Mouse (Mus musculus) CH12.LX (cell line): Measurements from ENCODE around the gene Rdh8. TPM values are rescaled to one million over a fixed set of nuclear protein-coding genes. Genes with fewer than 3 reads are reported as not detected.

Experiments used
- DNase-seq: peaks from one replicate; pipeline ENCODE4 v3.0.0-alpha.2; 2013; ENCODE audit errors: extremely low read depth
- H3K27ac ChIP-seq: 2 replicates; pipeline ENCODE4 v1.5.1; 2012; ENCODE audit warnings: low read depth, mild to moderate bottlenecking, control low read depth, moderate library complexity; ENCODE audit not compliant: insufficient read depth
- H3K27me3 ChIP-seq: replicated peaks from 2 replicates; pipeline ENCODE3; 2012; ENCODE audit warnings: inconsistent platforms
- H3K36me3 ChIP-seq, 2 experiments: replicated peaks in 1 of 2; 2 replicates each; pipeline versions ENCODE3 to v1.6.1; 2012; ENCODE audit warnings: inconsistent platforms in 1 of 2, low read length in 1 of 2, mild to moderate bottlenecking in 1 of 2, mixed read lengths in 1 of 2, moderate library complexity in 1 of 2; ENCODE audit not compliant: control insufficient read depth in 1 of 2, insufficient read depth in 1 of 2
- H3K4me1 ChIP-seq, 2 experiments: 2 replicates each; pipeline ENCODE4 v1.6.1; 2012; ENCODE audit warnings: inconsistent platforms in 1 of 2, moderate library complexity in 1 of 2; ENCODE audit not compliant: insufficient read depth in 2 of 2, control insufficient read depth in 1 of 2
- H3K4me2 ChIP-seq: 2 replicates; pipeline ENCODE4 v1.6.1; 2012; ENCODE audit warnings: low read depth, mild to moderate bottlenecking, control low read depth; ENCODE audit not compliant: poor library complexity, insufficient read depth, severe bottlenecking
- H3K4me3 ChIP-seq, 3 experiments: fragments of 150-350 bp in 1 of 3; sonication (generic) in 1 of 3; replicated peaks in 1 of 3; 2 replicates each; pipeline versions ENCODE3 to v1.5.1; 2011 to 2012; ENCODE audit warnings: low read depth in 2 of 3, low read length in 2 of 3, mild to moderate bottlenecking in 2 of 3, moderate library complexity in 2 of 3, control low read depth in 1 of 3, improper control_type of control experiment in 1 of 3, inconsistent platforms in 1 of 3, mixed read lengths in 1 of 3; ENCODE audit not compliant: poor library complexity in 1 of 3
- H3K79me2 ChIP-seq: replicated peaks from 2 replicates; pipeline ENCODE4 v1.6.1; 2012; ENCODE audit warnings: mild to moderate bottlenecking, moderate library complexity; ENCODE audit not compliant: control insufficient read depth, poor library complexity, insufficient read depth, severe bottlenecking; ENCODE audit errors: extremely low read depth
- H3K9ac ChIP-seq: 2 replicates; pipeline ENCODE4 v1.6.1; 2012; ENCODE audit warnings: low read depth, mild to moderate bottlenecking, control low read depth, moderate library complexity; ENCODE audit not compliant: insufficient read depth
- H3K9me3 ChIP-seq: replicated peaks from 2 replicates; pipeline ENCODE3; 2012; ENCODE audit warnings: low read length, inconsistent platforms, mixed read lengths
- CTCF ChIP-seq, 2 experiments: IDR thresholded peaks in 1 of 2; conservative IDR thresholded peaks in 1 of 2; 2 replicates each; pipeline ENCODE4 v1.5.1; 2011 to 2012; ENCODE audit warnings: low read depth in 2 of 2, low read length in 2 of 2, improper control_type of control experiment in 1 of 2, inconsistent platforms in 1 of 2, mild to moderate bottlenecking in 1 of 2, moderate library complexity in 1 of 2
- ELF1 ChIP-seq: IDR thresholded peaks from 2 replicates; pipeline ENCODE4 v1.6.1; 2014; ENCODE audit warnings: low read depth, mild to moderate bottlenecking, inconsistent platforms, low read length, improper control_type of control experiment
- GABPA ChIP-seq: IDR thresholded peaks from 2 replicates; pipeline ENCODE4 v1.6.1; 2012; ENCODE audit warnings: low read depth, low read length, improper control_type of control experiment, inconsistent platforms; ENCODE audit not compliant: insufficient replicate concordance
- IRF4 ChIP-seq: IDR thresholded peaks from 2 replicates; pipeline ENCODE4 v1.6.1; 2014; ENCODE audit warnings: low read depth, mild to moderate bottlenecking, inconsistent platforms, low read length, improper control_type of control experiment
- JUND ChIP-seq: conservative IDR thresholded peaks from 2 replicates; pipeline ENCODE4 v1.6.1; 2011; ENCODE audit warnings: low read depth, low read length, improper control_type of control experiment
- MAFK ChIP-seq: IDR thresholded peaks from 2 replicates; pipeline ENCODE4 v1.6.1; 2011; ENCODE audit warnings: low read length, improper control_type of control experiment; ENCODE audit not compliant: insufficient replicate concordance
- MAX ChIP-seq: IDR thresholded peaks from 2 replicates; pipeline ENCODE4 v1.6.1; 2011; ENCODE audit warnings: low read length, improper control_type of control experiment
- NELFE ChIP-seq: IDR thresholded peaks from 2 replicates; pipeline ENCODE4 v1.6.1; 2011; ENCODE audit warnings: low read depth, low read length, improper control_type of control experiment
- NRF1 ChIP-seq: IDR thresholded peaks from 2 replicates; pipeline ENCODE4 v1.6.1; 2014; ENCODE audit warnings: low read depth, mild to moderate bottlenecking, inconsistent platforms, low read length, improper control_type of control experiment, moderate library complexity
- PAX5 ChIP-seq: IDR thresholded peaks from 2 replicates; pipeline ENCODE4 v1.6.1; 2012; ENCODE audit warnings: low read length, inconsistent platforms, mixed read lengths
- POLR2A ChIP-seq: IDR thresholded peaks from 2 replicates; pipeline ENCODE4 v1.6.1; 2011; ENCODE audit warnings: low read depth, mild to moderate bottlenecking, improper control_type of control experiment, low read length
- RAD21 ChIP-seq: IDR thresholded peaks from 2 replicates; pipeline ENCODE4 v1.6.1; 2011; ENCODE audit warnings: low read depth, mild to moderate bottlenecking, low read length, improper control_type of control experiment, moderate library complexity
- SIN3A ChIP-seq: IDR thresholded peaks from 2 replicates; pipeline ENCODE4 v1.6.1; 2012; ENCODE audit warnings: low read length, improper control_type of control experiment, inconsistent platforms
- SMC3 ChIP-seq: IDR thresholded peaks from 2 replicates; pipeline ENCODE4 v1.6.1; 2011; ENCODE audit warnings: low read depth, low read length, improper control_type of control experiment
- TCF12 ChIP-seq: IDR thresholded peaks from 2 replicates; pipeline ENCODE4 v1.6.1; 2014; ENCODE audit warnings: low read depth, mild to moderate bottlenecking, inconsistent platforms, low read length, improper control_type of control experiment
- UBTF ChIP-seq: IDR thresholded peaks from 2 replicates; pipeline ENCODE4 v1.6.1; 2012; ENCODE audit warnings: low read depth, mild to moderate bottlenecking, inconsistent platforms, low read length, improper control_type of control experiment, moderate library complexity
- dilution Hi-C: fragments of 300-500 bp; cut with MboI; formaldehyde crosslinking; loops from 2 replicates; pipeline ENCODE4 v1.14.3; 2020; ENCODE audit warnings: low sequenced_read_pairs; ENCODE audit not compliant: extremely low pct_unique_long_range_greater_than_20kb, extremely low pct_ligation_motif_present
- in situ Hi-C: fragments of 300-500 bp; cut with MboI; formaldehyde crosslinking; loops from 3 replicates; pipeline ENCODE4 v1.14.3; 2019; ENCODE audit warnings: low sequenced_read_pairs, low pct_ligation_motif_present, low pct_unique_long_range_greater_than_20kb, mixed read lengths
- polyA plus RNA-seq: library from polyadenylated mRNA; unstranded; fragments of >175 nt; gene quantifications from 2 replicates; pipeline ENCODE4 v1.2.1, GENCODE M21; 2012; ENCODE audit warnings: low read depth; ENCODE audit not compliant: insufficient read length
- total RNA-seq, 2 experiments: library from RNA; depleted of rRNA; stranded (reverse); fragments of 300-350 nt in 1 of 2; fragments of >200 nt in 1 of 2; gene quantifications; 2 replicates each; pipeline ENCODE4 v1.2.3; 2012 to 2014

Rdh8 gene
- total and polyA plus RNA-seq, 3 experiments, result not detected

- in situ Hi-C loops, result no loop called here
- TF ChIP-seq MAX (no peak), GABPA (no peak), IRF4 (0 out of 2 replicates have a peak, but pooled peaks have one; percentile 15), RAD21 (peak; percentile 9), PAX5 (no peak), MAFK (no peak), NELFE (no peak), CTCF (conservative IDR thresholded peaks at IDR 0.05 in 1 of 2, IDR thresholded peaks at IDR 0.05 in 1 of 2; ENCODE audit: low read depth in 2 of 2, low read length in 2 of 2) (peak in 1 of 2 experiments; percentile 50; a peak in 2 of 4 replicates)
- Histone ChIP-seq H3K9me3 (no peaks in the 10 kb centered on the region), H3K27ac (no peak overlapping the region), H3K79me2 (no peaks in the 10 kb centered on the region), H3K27me3 (peaks cover 54% of the 10 kb centered on the region), H3K4me3 (no peak overlapping the region), H3K9ac (no peak overlapping the region), H3K4me2 (peak overlapping the region; percentile 22; the same call in 1 of the 2 replicates), H3K36me3 (no peaks in the 10 kb centered on the region), H3K4me1 (peaks cover 5 to 7% of the 10 kb centered on the region in 2 experiments; a peak in 2 of 4 replicates)
- dilution Hi-C loops, result no loop called here
- no peak for DNase-seq
Measured at GRCm38 (mm10) chr9:20859926-20860325, 41.6 kb downstream of the Rdh8 start.

DNA sequence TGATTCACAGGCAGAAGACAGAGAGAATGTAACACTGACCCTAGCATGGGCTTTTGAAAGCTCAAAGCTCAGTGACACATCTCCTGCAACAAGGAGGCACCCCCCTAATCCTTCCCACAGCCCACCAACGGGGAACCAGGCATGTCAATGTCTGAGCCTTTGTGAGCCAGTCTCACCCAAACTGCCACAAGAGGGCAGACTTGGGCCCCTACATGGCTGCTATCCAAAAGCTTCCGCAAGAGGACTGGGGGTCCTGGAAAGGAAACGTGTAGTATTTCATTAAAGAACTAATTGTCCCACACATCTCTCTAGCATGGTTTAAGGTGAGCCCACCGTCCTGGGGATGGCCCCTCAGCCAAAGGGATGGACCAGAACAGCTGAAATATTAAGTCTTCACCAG lies 43.5 kb downstream of the Rdh8 start:
- Histone ChIP-seq H3K27ac (peak overlapping the region; percentile 80), H3K79me2 (no peaks in the 10 kb centered on the region), H3K27me3 (peaks cover 54% of the 10 kb centered on the region), H3K4me2 (peak overlapping the region; percentile 63), H3K4me1 (peaks cover 5 to 7% of the 10 kb centered on the region in 2 experiments; a peak in 2 of 4 replicates), H3K36me3 (no peaks in the 10 kb centered on the region), H3K4me3 (peak overlapping the region in 1 of 3 experiments; percentile 36), H3K9me3 (no peaks in the 10 kb centered on the region), H3K9ac (0 out of 2 replicates have a peak overlapping the region, but pooled peaks have one; percentile 14)
- dilution Hi-C loops (no loop called here), in situ Hi-C loops (no loop called here)
- peak; percentile 53 for DNase-seq
- peak; percentile 31; the same call in 1 of the 2 replicates for TF ChIP-seq NRF1
- no peak for TF ChIP-seq UBTF
- TF ChIP-seq ELF1, result peak; percentile 34; the same call in 1 of the 2 replicates
- TF ChIP-seq NELFE, result no peak
- peak; percentile 56; the same call in 1 of the 2 replicates for TF ChIP-seq TCF12
- peak; percentile 58 for TF ChIP-seq SMC3
- no peak for TF ChIP-seq IRF4
- TF ChIP-seq SIN3A, result no peak
- TF ChIP-seq RAD21, result peak; percentile 52
- TF ChIP-seq JUND, result no peak
- TF ChIP-seq POLR2A, result peak; percentile 48; the same call in 1 of the 2 replicates
- peak; percentile 63 to 83 for TF ChIP-seq CTCF (conservative IDR thresholded peaks at IDR 0.05 in 1 of 2, IDR thresholded peaks at IDR 0.05 in 1 of 2; ENCODE audit: low read depth in 2 of 2, low read length in 2 of 2)
- no peak for TF ChIP-seq MAX
